8 mouse cellular contexts compared by ENCODE assay signal in the genomic region with DNA sequence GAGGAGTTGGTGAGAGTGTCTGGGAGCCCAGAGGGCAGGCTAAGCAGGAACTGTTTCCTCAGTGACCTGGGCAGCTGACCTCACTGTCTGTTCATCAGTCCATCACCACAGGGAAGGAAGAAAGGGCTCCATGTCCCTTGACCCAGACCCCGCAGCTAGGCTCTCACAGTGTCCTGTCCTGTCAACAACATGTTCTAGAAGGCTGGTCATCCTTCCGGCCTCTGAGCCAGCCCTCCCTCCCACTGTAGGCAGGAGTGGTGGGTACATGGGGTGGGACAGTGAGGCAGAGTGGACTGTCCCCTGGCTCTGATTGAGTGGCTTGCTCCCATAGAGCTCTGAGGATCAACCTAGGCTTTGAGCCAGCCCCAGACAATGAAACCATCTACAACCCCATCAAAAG.
DNase-seq lines count a peak whose midpoint lies in the region; ATAC-seq lines count a peak whose summit lies in the region.

No protein-coding gene starts in this region.

- H3K4me2 ChIP-seq in hindbrain, embryonic 14.5 days (replicated peaks) = no peak overlapping the region

- H3K4me3 ChIP-seq in heart, embryonic 10.5 days = no peak overlapping the region
- no peak overlapping the region for H3K4me3 ChIP-seq in brown adipose tissue, adult 24 weeks (ENCODE audit: insufficient read depth, low read depth, low read length)
- H3K4me3 ChIP-seq in hindbrain, embryonic 14.5 days (replicated peaks; ENCODE audit: low read length) = no peak overlapping the region

- H3K9me3 ChIP-seq in heart, embryonic 10.5 days = no peaks in the 10 kb centered on the region
- H3K9me3 ChIP-seq in hindbrain, embryonic 14.5 days (ENCODE audit: control insufficient read depth, low read length) = no peaks in the 10 kb centered on the region

- no peaks in the 10 kb centered on the region for H3K27me3 ChIP-seq in heart, embryonic 10.5 days (ENCODE audit: insufficient read depth, poor library complexity, severe bottlenecking)
- no peaks in the 10 kb centered on the region for H3K27me3 ChIP-seq in hindbrain, embryonic 14.5 days (ENCODE audit: control insufficient read depth, insufficient read depth, low read length)

- H3K9ac ChIP-seq in hindbrain, embryonic 14.5 days = no peak overlapping the region

- no peak for ATAC-seq in hindbrain, embryonic 14.5 days (ENCODE audit: low FRiP score)
- no peak for ATAC-seq in erythroblast, adult 5-6 weeks (replicated peaks; ENCODE audit: low FRiP score, poor library complexity, severe bottlenecking)

- H3K4me1 ChIP-seq in heart, embryonic 10.5 days = peaks cover 98% of the 10 kb centered on the region
- H3K4me1 ChIP-seq in brown adipose tissue, adult 24 weeks (ENCODE audit: control insufficient read depth, insufficient read depth, insufficient read length, low read length) = peaks cover 85% of the 10 kb centered on the region
- H3K4me1 ChIP-seq in hindbrain, embryonic 14.5 days (replicated peaks; ENCODE audit: control insufficient read depth, insufficient read depth, low read length) = peaks cover 83% of the 10 kb centered on the region

- WGBS in heart, embryonic 10.5 days = 35% methylated on average over 2 of the region's 2 CpGs
- WGBS in hindbrain, embryonic 14.5 days = 45% methylated on average over 2 of the region's 2 CpGs

- peak overlapping the region; percentile 73 for H3K27ac ChIP-seq in heart, embryonic 10.5 days
- H3K27ac ChIP-seq in brown adipose tissue, adult 24 weeks (replicated peaks; ENCODE audit: low read depth, low read length) = peak overlapping the region; percentile 20
- peak overlapping the region; percentile 63 for H3K27ac ChIP-seq in hindbrain, embryonic 14.5 days

- no peak for DNase-seq in heart, embryonic 10.5 days (ENCODE audit: low spot score)
- DNase-seq in heart, adult 11 months = no peak
- no peak for DNase-seq in hindbrain, embryonic 14.5 days (ENCODE audit: low spot score)
- DNase-seq in lung, postnatal 36 days = peak; percentile 78
- DNase-seq in frontal cortex, postnatal 25 days (ENCODE audit: low spot score in 2 of 2) = no peak
- no peak for DNase-seq in spleen, adult 12 weeks (ENCODE audit: low spot score)

- H3K36me3 ChIP-seq in heart, embryonic 10.5 days = no peaks in the 10 kb centered on the region
- H3K36me3 ChIP-seq in hindbrain, embryonic 14.5 days (replicated peaks; ENCODE audit: control insufficient read depth, insufficient read depth) = no peaks in the 10 kb centered on the region

Comparison
In these comparisons a context has a peak if more than half of its experiments do, and no peak if none do; other contexts are left out.
1. H3K27ac ChIP-seq: peak in every context shown above with its lines; median percentile 73 in heart, embryonic 10.5 days; 63 in hindbrain, embryonic 14.5 days; 20 in brown adipose tissue, adult 24 weeks.